Mouse (Mus musculus): ENCODE measurements around the gene Cep95.

GRCm38 (mm10) chr11:106851438-106851837 is 62.4 kb downstream of the Cep95 start:
- TF ChIP-seq KAT2A (IDR thresholded peaks at IDR 0.05; ENCODE audit: insufficient replicate concordance, low read length): no peak
- TF ChIP-seq CTCF (conservative IDR thresholded peaks at IDR 0.05 in 1 of 2, IDR thresholded peaks at IDR 0.05 in 1 of 2; ENCODE audit: low read depth in 2 of 2, low read length in 2 of 2): peak; percentile 49 to 89; a peak in 3 of 4 replicates
- no peak for TF ChIP-seq MAFK (IDR thresholded peaks at IDR 0.05; ENCODE audit: insufficient replicate concordance, low read length)
- TF ChIP-seq MAX (IDR thresholded peaks at IDR 0.05; ENCODE audit: low read length): no peak
